Mouse (Mus musculus) MN1 (cell line): ENCODE measurements around the gene Olfr905.

Experiments used
- DNase-seq: peaks from one replicate; pipeline ENCODE4 v3.0.0-alpha.2; 2016; ENCODE audit warnings: low spot score

Gene Olfr905

DNA sequence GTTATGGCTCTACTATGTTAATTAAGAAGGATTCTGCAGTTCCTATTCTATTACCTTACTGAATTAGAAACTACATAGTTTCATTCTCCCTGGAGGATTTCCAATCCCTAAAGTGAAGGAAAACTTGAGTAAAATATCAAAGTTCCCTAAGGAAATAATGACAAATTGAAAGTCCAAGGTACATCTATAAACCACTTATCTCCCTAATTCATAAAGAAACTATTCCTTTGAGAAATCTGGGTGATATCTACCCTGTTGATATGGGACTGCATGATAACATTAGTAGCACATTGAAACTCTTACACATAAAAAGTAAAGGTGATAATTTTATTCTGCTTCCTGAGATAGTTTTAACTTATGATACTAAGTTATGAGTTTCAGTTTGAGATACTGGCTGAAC lies at the start of gene Olfr905:
TSS of gene Olfr905 (plus strand) at position 301 of the 400 bp plus-strand sequence.
- DNase-seq = no peak

DNA sequence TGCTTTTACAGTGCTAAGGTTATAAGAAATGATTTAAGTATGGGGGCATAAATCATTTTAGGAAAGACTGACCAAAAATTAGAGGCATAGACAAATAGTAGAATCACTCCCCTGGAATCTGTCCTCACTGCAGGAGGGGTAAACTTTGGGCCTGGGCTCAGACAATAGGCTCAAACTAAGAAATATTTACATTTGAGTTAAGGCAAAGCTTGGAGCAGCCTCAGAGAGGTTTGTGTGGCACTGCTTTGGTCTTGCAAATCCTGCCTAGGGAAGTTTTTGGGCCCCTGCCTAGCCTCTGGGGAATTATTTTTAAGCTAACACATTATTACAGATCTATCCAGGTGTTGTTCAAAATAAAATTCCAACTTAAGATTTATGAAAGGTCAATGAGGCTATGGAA lies 47.1 kb upstream of the Olfr905 start:
- no peak for DNase-seq

DNA sequence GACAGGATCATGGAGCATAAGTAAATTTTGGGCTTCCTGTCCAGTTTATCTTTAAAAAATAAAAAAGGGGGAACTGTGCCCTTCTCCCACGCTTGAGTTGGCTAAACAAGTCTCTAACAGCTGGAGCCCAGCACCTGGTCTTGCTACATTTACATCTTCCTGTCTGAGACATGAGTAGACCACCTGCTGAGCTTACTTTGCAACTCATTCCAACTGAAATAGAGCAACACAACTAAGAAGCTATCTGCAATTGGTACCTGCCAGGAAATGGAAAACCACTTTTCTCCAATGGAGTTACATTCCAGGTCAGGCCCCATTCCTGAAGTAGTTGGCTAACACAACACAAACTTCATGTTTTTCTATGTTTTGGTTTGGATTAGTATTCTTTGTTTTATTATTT lies 43.9 kb upstream of the Olfr905 start:
- DNase-seq = no peak

DNA sequence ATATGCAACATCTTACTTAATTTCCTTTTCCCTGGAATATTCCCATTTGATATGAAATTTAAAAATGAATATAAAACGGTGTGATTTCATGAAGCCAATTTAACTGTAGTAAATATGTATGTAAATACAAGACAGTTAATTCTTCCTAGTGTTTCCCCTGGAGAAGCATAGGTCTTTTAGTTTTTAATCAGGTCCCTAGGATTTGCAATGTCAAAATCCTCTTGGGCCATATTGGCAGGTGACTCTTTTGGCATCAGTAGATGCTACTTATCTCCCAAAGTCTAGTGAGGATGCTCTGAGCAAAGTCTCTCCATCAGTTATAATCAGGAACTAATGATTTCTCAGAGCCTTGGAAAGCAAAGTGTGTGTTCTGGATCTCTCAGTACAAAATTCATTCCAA lies 41.8 kb upstream of the Olfr905 start, which contains the start of gene Olfr901:
TSS of gene Olfr901 (plus strand) at position 301 of the 400 bp plus-strand sequence.
- DNase-seq = no peak

DNA sequence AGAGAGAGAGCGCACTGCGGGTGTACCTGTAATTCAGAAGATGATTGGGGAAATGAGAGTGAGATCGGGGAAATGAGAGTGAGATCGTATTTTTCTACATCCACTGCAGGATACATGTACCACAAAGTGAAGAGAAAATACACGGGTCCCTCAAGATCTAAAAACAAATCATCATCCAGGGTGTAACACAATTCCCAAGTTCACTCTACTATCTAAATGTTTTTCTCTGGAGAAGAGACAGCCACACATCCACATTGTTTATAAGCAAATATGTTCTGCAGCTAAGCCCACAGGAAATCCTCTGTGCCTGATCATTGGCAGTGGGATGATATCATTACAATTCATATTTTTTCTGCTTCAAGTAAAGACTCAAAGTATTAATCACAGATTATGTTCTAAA lies 23.6 kb upstream of the Olfr905 start, which contains the start of gene Olfr902:
TSS of gene Olfr902 (plus strand) at position 301 of the 400 bp plus-strand sequence.
- DNase-seq = no peak

DNA sequence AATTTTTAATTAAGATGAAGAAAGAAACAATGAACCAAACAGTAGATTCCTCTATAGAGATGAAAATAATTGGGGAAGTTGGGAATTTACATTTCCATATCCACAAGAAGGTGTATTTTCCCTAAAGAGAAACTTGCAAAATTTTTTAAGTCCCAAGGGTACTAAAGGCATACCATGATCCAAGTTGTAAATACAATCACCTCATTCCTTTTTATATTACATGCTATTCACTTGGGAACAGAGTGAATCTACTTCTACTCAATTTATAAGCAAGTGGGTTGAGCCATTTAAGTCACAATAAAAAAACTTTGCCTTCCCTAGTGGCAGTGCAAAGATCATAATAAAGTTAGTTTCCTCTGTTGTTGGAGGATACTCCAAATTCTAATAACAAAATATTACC lies 8.1 kb upstream of the Olfr905 start, which contains the start of gene Olfr904:
TSS of gene Olfr904 (plus strand) at position 301 of the 400 bp plus-strand sequence.
- no peak for DNase-seq

DNA sequence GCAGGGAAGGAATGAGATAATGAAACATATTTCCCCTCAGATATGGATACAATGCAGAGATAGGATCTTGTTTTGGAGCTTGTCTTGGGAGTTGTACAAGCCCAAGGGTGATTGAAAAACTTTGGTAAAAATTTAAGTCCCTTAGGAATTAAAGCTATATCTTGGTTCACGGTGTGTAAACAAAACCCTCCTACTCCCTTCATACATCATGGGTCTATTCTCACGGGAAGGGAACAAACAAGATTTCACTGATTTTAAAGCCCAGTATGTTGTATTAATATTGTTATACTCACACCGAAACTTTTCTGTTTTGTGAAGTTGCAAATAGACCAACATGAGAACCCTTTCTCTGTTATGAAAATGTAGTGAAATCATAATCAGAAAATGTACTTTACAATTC lies 15.9 kb downstream of the Olfr905 start, which contains the start of gene Olfr906:
TSS of gene Olfr906 (plus strand) at position 301 of the 400 bp plus-strand sequence.
- no peak for DNase-seq

DNA sequence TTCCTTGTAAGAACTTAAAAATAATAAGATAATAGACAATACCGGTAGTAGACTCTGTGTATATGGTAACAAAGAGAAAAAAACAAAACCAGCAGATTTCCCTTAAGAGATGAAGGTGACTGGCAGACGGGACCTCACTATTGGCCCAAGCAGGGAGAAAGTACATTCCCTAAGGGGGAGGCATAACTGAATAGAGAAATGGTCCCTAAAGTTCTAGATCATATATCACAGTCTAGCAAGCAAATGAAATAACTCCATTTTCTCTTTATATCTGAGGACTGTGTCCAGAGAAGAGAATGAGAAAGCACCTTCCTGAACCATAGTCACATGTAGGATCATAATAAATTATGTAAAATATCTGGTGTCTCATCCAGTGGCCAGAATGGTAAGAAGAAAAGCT lies 24.6 kb downstream of the Olfr905 start, which contains the start of gene Olfr907:
TSS of gene Olfr907 (plus strand) at position 301 of the 400 bp plus-strand sequence.
- DNase-seq = no peak

DNA sequence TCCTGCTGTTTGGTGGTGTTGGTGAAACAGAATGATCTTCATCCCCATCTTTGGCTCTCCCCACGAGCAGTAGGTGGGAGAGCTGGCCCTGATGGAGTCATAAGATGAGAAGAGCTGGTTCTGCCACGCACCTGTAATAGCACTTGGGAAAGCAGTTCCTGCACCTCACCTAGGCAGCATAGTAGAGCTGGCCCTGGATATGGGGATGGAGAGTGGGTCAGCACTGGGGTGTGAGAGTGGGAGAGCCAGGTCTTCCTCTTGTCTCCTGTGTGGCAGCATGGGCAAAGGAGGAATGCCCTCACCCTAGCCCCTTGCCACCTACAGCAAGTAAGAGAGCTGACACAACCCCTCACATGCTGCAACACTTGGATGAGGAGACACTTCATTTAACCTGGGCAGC lies 41.4 kb downstream of the Olfr905 start:
- DNase-seq = no peak

DNA sequence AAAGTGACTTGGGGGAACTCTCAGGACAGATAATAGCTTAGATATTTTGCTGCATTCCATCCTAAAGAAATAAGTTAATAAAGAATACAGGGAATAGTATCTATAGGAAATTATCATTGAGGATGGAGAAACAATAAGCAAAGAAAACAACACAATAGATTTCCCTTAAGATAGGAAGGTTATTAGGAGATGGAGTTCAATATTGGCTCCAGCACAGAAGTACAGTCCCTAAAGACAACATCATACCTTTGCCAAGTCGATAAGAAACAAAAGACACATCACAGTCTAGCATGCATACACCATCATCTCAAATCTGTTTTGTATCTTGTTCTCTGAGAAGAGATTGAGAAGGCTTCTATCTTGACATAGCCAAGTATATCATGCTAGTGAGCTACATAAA lies 50.4 kb downstream of the Olfr905 start, which contains the start of gene Olfr911-ps1:
TSS of gene Olfr911-ps1 (plus strand) at position 301 of the 400 bp plus-strand sequence.
- DNase-seq = no peak
